Comparison of ENCODE assay signal across 18 mouse cellular contexts in the genomic region with DNA sequence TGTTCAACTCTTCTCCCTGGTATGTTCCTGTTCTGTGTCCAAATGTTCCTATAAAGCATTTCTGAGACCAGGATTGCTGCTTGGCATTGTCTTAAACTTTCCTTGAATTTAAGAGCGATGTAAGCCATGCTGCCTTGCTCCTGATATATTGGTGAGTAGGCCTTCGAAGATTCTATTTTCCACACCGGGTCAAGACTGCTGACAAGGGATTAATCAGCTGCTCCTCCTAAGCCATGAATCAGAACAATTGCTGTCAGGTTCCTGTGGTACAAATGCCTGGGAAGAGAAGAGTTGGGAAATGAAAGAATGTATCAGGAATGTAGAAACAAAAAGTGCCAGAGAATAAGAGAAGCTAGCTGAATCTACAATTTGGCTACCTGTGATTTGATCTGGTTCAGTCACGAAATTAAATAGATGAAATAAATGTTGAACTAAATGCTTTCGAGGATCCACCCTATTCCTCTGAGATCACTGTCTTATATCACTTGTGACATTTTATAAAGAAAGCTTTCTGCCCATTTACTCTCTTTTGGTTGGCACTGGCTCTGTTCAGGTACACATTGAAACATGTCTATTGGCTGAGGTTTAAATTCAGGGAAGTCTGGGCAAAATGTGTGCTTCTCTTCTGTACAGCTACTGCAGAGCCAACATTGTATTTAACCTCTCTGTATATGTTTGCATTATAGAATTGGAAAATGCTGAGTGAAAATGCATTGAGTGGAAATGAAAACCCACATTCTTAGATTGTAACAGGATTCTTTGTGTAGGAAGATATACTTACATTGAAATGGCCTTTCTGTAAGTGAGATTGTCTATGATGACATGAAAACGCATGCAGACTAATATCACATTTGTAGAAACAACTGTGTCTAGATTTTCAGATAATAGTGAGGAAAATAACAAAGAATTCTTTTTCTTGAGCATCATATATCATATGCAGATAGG.
DNase-seq lines count a peak whose midpoint lies in the region; ATAC-seq lines count a peak whose summit lies in the region.
"Had no signal": no experiment of that assay in that cellular context is flagged by ENCODE, and none has a peak within 500 bp of the region (broad histone marks: within the 10 kb centered on the region; RNA-seq: fewer than 3 reads in every experiment).

No protein-coding gene starts in this region.

- no peak overlapping the region for H3K4me2 ChIP-seq in forebrain, embryonic 12.5 days
- H3K4me2 ChIP-seq in forebrain, embryonic 16.5 days (ENCODE audit: low read length): no peak overlapping the region
- no peak overlapping the region for H3K4me2 ChIP-seq in neural tube, embryonic 11.5 days (ENCODE audit: low read depth)
- 0 out of 2 replicates have a peak overlapping the region, but pooled peaks have one; percentile 4 for H3K4me2 ChIP-seq in midbrain, embryonic 15.5 days
- H3K4me2 ChIP-seq: limb, embryonic 13.5 days; liver, embryonic 15.5 days had no signal

- 57% methylated on average over 6 of the region's 6 CpGs for WGBS in forebrain, embryonic 12.5 days
- WGBS in forebrain, embryonic 16.5 days: 64% methylated on average over 6 of the region's 6 CpGs
- 64% methylated on average over 6 of the region's 6 CpGs for WGBS in neural tube, embryonic 11.5 days
- WGBS in midbrain, embryonic 15.5 days: 33% methylated on average over 6 of the region's 6 CpGs

- H3K27ac ChIP-seq in forebrain, embryonic 12.5 days: 0 out of 2 replicates have a peak overlapping the region, but pooled peaks have one; percentile 19
- no peak overlapping the region for H3K27ac ChIP-seq in forebrain, embryonic 16.5 days (ENCODE audit: low read length)
- H3K27ac ChIP-seq in neural tube, embryonic 11.5 days (ENCODE audit: low read depth, low read length): peak overlapping the region; percentile 62; the same call in 1 of the 2 replicates
- peak overlapping the region; percentile 75 for H3K27ac ChIP-seq in midbrain, embryonic 15.5 days
- H3K27ac ChIP-seq: embryonic facial prominence, embryonic 10.5 days; heart, adult 2 months; limb, embryonic 13.5 days; liver, embryonic 15.5 days had no signal

- no peak overlapping the region for H3K4me3 ChIP-seq in forebrain, embryonic 12.5 days (replicated peaks)
- no peak overlapping the region for H3K4me3 ChIP-seq in forebrain, embryonic 16.5 days (replicated peaks; ENCODE audit: low read length)
- no peak overlapping the region for H3K4me3 ChIP-seq in neural tube, embryonic 11.5 days (ENCODE audit: low read depth, low read length)
- no peak overlapping the region for H3K4me3 ChIP-seq in midbrain, embryonic 15.5 days
- H3K4me3 ChIP-seq: embryonic facial prominence, embryonic 10.5 days; erythroblast, embryonic 14.5 days; heart, adult 2 months; limb, embryonic 13.5 days; liver, embryonic 15.5 days had no signal

- DNase-seq in neural tube, embryonic 11.5 days (ENCODE audit: low spot score): no peak
- DNase-seq in neural tube, embryonic 10.5 days (ENCODE audit: extremely low spot score, low spot score): no peak
- peak; percentile 53 for DNase-seq in retina, postnatal 1 day
- no peak for DNase-seq in right cerebral cortex, postnatal 25 days
- no peak for DNase-seq in urinary bladder, postnatal 25 days (ENCODE audit: low spot score)
- DNase-seq: cerebellum, adult 9-11 months; heart, adult 2 months; kidney, adult 8-10 months; kidney, postnatal 36 days; layer of hippocampus, adult 9-11 months; lung, postnatal 10 days had no signal

- H3K4me1 ChIP-seq in forebrain, embryonic 12.5 days: peaks cover 16% of the 10 kb centered on the region; the same call in 1 of the 2 replicates
- H3K4me1 ChIP-seq in forebrain, embryonic 16.5 days (replicated peaks; ENCODE audit: control insufficient read depth, insufficient read depth, low read length): no peaks in the 10 kb centered on the region; the same call in 1 of the 2 replicates
- H3K4me1 ChIP-seq in neural tube, embryonic 11.5 days (ENCODE audit: control insufficient read depth, insufficient read depth, low read length): peaks cover 2% of the 10 kb centered on the region; the same call in 1 of the 2 replicates
- H3K4me1 ChIP-seq in midbrain, embryonic 15.5 days: peaks cover 22% of the 10 kb centered on the region; the same call in 1 of the 2 replicates
- H3K4me1 ChIP-seq: embryonic facial prominence, embryonic 10.5 days; limb, embryonic 13.5 days; liver, embryonic 15.5 days had no signal

- no peak for ATAC-seq in forebrain, embryonic 12.5 days (ENCODE audit: low FRiP score)
- no peak for ATAC-seq in forebrain, embryonic 16.5 days
- no peak for ATAC-seq in neural tube, embryonic 11.5 days (ENCODE audit: insufficient read depth, low FRiP score, low TSS enrichment)
- ATAC-seq in midbrain, embryonic 15.5 days (replicated peaks): no peak

- no peaks in the 10 kb centered on the region for H3K36me3 ChIP-seq in forebrain, embryonic 12.5 days (replicated peaks)
- H3K36me3 ChIP-seq in forebrain, embryonic 16.5 days (ENCODE audit: control insufficient read depth, insufficient read depth): no peaks in the 10 kb centered on the region
- no peaks in the 10 kb centered on the region for H3K36me3 ChIP-seq in neural tube, embryonic 11.5 days (ENCODE audit: control insufficient read depth, insufficient read depth, low read length)
- no peaks in the 10 kb centered on the region for H3K36me3 ChIP-seq in midbrain, embryonic 15.5 days (replicated peaks)
- H3K36me3 ChIP-seq: embryonic facial prominence, embryonic 10.5 days; limb, embryonic 13.5 days; liver, embryonic 15.5 days had no signal

- H3K27me3 ChIP-seq in forebrain, embryonic 12.5 days: no peaks in the 10 kb centered on the region
- no peaks in the 10 kb centered on the region for H3K27me3 ChIP-seq in forebrain, embryonic 16.5 days (replicated peaks; ENCODE audit: control insufficient read depth, insufficient read depth, low read length)
- H3K27me3 ChIP-seq in neural tube, embryonic 11.5 days (ENCODE audit: control insufficient read depth, insufficient read depth, low read length): no peaks in the 10 kb centered on the region
- H3K27me3 ChIP-seq in midbrain, embryonic 15.5 days (replicated peaks): no peaks in the 10 kb centered on the region
- H3K27me3 ChIP-seq: limb, embryonic 13.5 days; liver, embryonic 15.5 days had no signal

- H3K9ac ChIP-seq in forebrain, embryonic 12.5 days: no peak overlapping the region
- H3K9ac ChIP-seq in forebrain, embryonic 16.5 days (replicated peaks; ENCODE audit: low read depth, low read length): no peak overlapping the region
- H3K9ac ChIP-seq in neural tube, embryonic 11.5 days (ENCODE audit: low read length): no peak overlapping the region
- H3K9ac ChIP-seq in midbrain, embryonic 15.5 days: no peak overlapping the region
- H3K9ac ChIP-seq: limb, embryonic 13.5 days; liver, embryonic 15.5 days had no signal

- no peaks in the 10 kb centered on the region for H3K9me3 ChIP-seq in forebrain, embryonic 12.5 days
- H3K9me3 ChIP-seq in forebrain, embryonic 16.5 days (ENCODE audit: control insufficient read depth, low read length): no peaks in the 10 kb centered on the region
- no peaks in the 10 kb centered on the region for H3K9me3 ChIP-seq in neural tube, embryonic 11.5 days (ENCODE audit: control insufficient read depth, low read length)
- H3K9me3 ChIP-seq in midbrain, embryonic 15.5 days: no peaks in the 10 kb centered on the region
- H3K9me3 ChIP-seq: embryonic facial prominence, embryonic 10.5 days; limb, embryonic 13.5 days; liver, embryonic 15.5 days had no signal
